Mouse (Mus musculus): ENCODE results near the gene Lgr5. TPM values are rescaled to one million over a fixed set of nuclear protein-coding genes. Genes with fewer than 3 reads are reported as not detected.

The Lgr5 gene
- polyA plus RNA-seq, 1 experiment from 2014 or later: 4.0 TPM

GRCm38 (mm10) chr10:115421976-115422375 lies 165.6 kb downstream of the Lgr5 start:
- 86% methylated on average over 4 of the region's 4 CpGs for whole genome bisulfite sequencing
- H3K36me3 ChIP-seq: peaks cover 93% of the 10 kb centered on the region

GRCm38 (mm10) chr10:115414056-115414455 lies 173.5 kb downstream of the Lgr5 start:
- no peak for DNase-seq (ENCODE audit: low spot score)

More at GRCm38 (mm10) chr10:115421976-115422375, 165.6 kb downstream of the Lgr5 start:
- no peaks in the 10 kb centered on the region for H3K9me3 ChIP-seq
- DNase-seq (ENCODE audit: low spot score): no peak
- no peaks in the 10 kb centered on the region for H3K4me1 ChIP-seq
- H3K27me3 ChIP-seq (ENCODE audit: insufficient read depth, poor library complexity, severe bottlenecking): no peaks in the 10 kb centered on the region
- H3K27ac ChIP-seq: no peak overlapping the region
- H3K4me3 ChIP-seq: no peak overlapping the region

GRCm38 (mm10) chr10:115413496-115413895 lies 174.1 kb downstream of the Lgr5 start:
- H3K27ac ChIP-seq: no peak overlapping the region
- H3K4me1 ChIP-seq: no peaks in the 10 kb centered on the region
- no peak overlapping the region for H3K4me3 ChIP-seq
- no peaks in the 10 kb centered on the region for H3K27me3 ChIP-seq (ENCODE audit: insufficient read depth, poor library complexity, severe bottlenecking)
- WGBS: 85% methylated on average over 2 of the region's 2 CpGs
- peaks cover 95% of the 10 kb centered on the region for H3K36me3 ChIP-seq
- H3K9me3 ChIP-seq: no peaks in the 10 kb centered on the region
- DNase-seq (ENCODE audit: low spot score): no peak

More at GRCm38 (mm10) chr10:115414056-115414455, 173.5 kb downstream of the Lgr5 start:
- no peaks in the 10 kb centered on the region for H3K9me3 ChIP-seq
- H3K4me3 ChIP-seq: no peak overlapping the region
- peaks cover 95% of the 10 kb centered on the region for H3K36me3 ChIP-seq
- 85% methylated on average over 3 of the region's 3 CpGs for WGBS
- H3K27me3 ChIP-seq (ENCODE audit: insufficient read depth, poor library complexity, severe bottlenecking): no peaks in the 10 kb centered on the region
- H3K4me1 ChIP-seq: no peaks in the 10 kb centered on the region
- H3K27ac ChIP-seq: no peak overlapping the region

GRCm38 (mm10) chr10:115406393-115406792 lies 181.2 kb downstream of the Lgr5 start:
- no peaks in the 10 kb centered on the region for H3K27me3 ChIP-seq (ENCODE audit: insufficient read depth, poor library complexity, severe bottlenecking)
- H3K36me3 ChIP-seq: peaks cover 89% of the 10 kb centered on the region
- no peak for DNase-seq (ENCODE audit: low spot score)
- H3K4me1 ChIP-seq: no peaks in the 10 kb centered on the region
- H3K4me3 ChIP-seq: no peak overlapping the region
- H3K9me3 ChIP-seq: no peaks in the 10 kb centered on the region
- H3K27ac ChIP-seq: no peak overlapping the region
- 74% methylated on average over 6 of the region's 6 CpGs for WGBS

Other genes with a start within 250 kb of the Lgr5 start
- gene Tmem19, start 225.3 kb downstream of the Lgr5 start, polyA plus RNA-seq (2016; fragmentation: Nextera tagmentation; extraction: Ambion mirVana): 24.1 and 25.9 TPM in 2 replicates
- gene Thap2, start 203.3 kb downstream of the Lgr5 start, polyA plus RNA-seq (2016; fragmentation: Nextera tagmentation; extraction: Ambion mirVana): 16.7 and 18.1 TPM in 2 replicates
- gene Zfc3h1, start 202.8 kb downstream of the Lgr5 start, polyA plus RNA-seq (2016; fragmentation: Nextera tagmentation; extraction: Ambion mirVana): 14.5 and 19.5 TPM in 2 replicates
- gene A930009A15Rik, start 17.8 kb downstream of the Lgr5 start, polyA plus RNA-seq (2016; fragmentation: Nextera tagmentation; extraction: Ambion mirVana): not detected in 2 replicates
- gene Tspan8, start 229.1 kb upstream of the Lgr5 start, polyA plus RNA-seq (2016; fragmentation: Nextera tagmentation; extraction: Ambion mirVana): 2.2 and 3.1 TPM in 2 replicates